Mouse (Mus musculus) CH12.LX (cell line): ENCODE measurements around the gene Hoxb5. TPM values are rescaled to one million over a fixed set of nuclear protein-coding genes. Genes with fewer than 3 reads are reported as not detected.

ENCODE experiments used
- DNase-seq: peaks from one replicate; pipeline ENCODE4 v3.0.0-alpha.2; 2013; ENCODE audit errors: extremely low read depth
- H3K27ac ChIP-seq: 2 replicates; pipeline ENCODE4 v1.5.1; 2012; ENCODE audit warnings: low read depth, mild to moderate bottlenecking, control low read depth, moderate library complexity; ENCODE audit not compliant: insufficient read depth
- H3K27me3 ChIP-seq: replicated peaks from 2 replicates; pipeline ENCODE3; 2012; ENCODE audit warnings: inconsistent platforms
- H3K36me3 ChIP-seq, 2 experiments: replicated peaks in 1 of 2; 2 replicates each; pipeline versions ENCODE3 to v1.6.1; 2012; ENCODE audit warnings: inconsistent platforms in 1 of 2, low read length in 1 of 2, mild to moderate bottlenecking in 1 of 2, mixed read lengths in 1 of 2, moderate library complexity in 1 of 2; ENCODE audit not compliant: control insufficient read depth in 1 of 2, insufficient read depth in 1 of 2
- H3K4me1 ChIP-seq, 2 experiments: 2 replicates each; pipeline ENCODE4 v1.6.1; 2012; ENCODE audit warnings: inconsistent platforms in 1 of 2, moderate library complexity in 1 of 2; ENCODE audit not compliant: insufficient read depth in 2 of 2, control insufficient read depth in 1 of 2
- H3K4me2 ChIP-seq: 2 replicates; pipeline ENCODE4 v1.6.1; 2012; ENCODE audit warnings: low read depth, mild to moderate bottlenecking, control low read depth; ENCODE audit not compliant: poor library complexity, insufficient read depth, severe bottlenecking
- H3K4me3 ChIP-seq, 3 experiments: fragments of 150-350 bp in 1 of 3; sonication (generic) in 1 of 3; replicated peaks in 1 of 3; 2 replicates each; pipeline versions ENCODE3 to v1.5.1; 2011 to 2012; ENCODE audit warnings: low read depth in 2 of 3, low read length in 2 of 3, mild to moderate bottlenecking in 2 of 3, moderate library complexity in 2 of 3, control low read depth in 1 of 3, improper control_type of control experiment in 1 of 3, inconsistent platforms in 1 of 3, mixed read lengths in 1 of 3; ENCODE audit not compliant: poor library complexity in 1 of 3
- H3K79me2 ChIP-seq: replicated peaks from 2 replicates; pipeline ENCODE4 v1.6.1; 2012; ENCODE audit warnings: mild to moderate bottlenecking, moderate library complexity; ENCODE audit not compliant: control insufficient read depth, poor library complexity, insufficient read depth, severe bottlenecking; ENCODE audit errors: extremely low read depth
- H3K9ac ChIP-seq: 2 replicates; pipeline ENCODE4 v1.6.1; 2012; ENCODE audit warnings: low read depth, mild to moderate bottlenecking, control low read depth, moderate library complexity; ENCODE audit not compliant: insufficient read depth
- H3K9me3 ChIP-seq: replicated peaks from 2 replicates; pipeline ENCODE3; 2012; ENCODE audit warnings: low read length, inconsistent platforms, mixed read lengths
- BHLHE40 ChIP-seq: IDR thresholded peaks from 2 replicates; pipeline ENCODE4 v1.6.1; 2011; ENCODE audit warnings: mild to moderate bottlenecking, low read depth, low read length, improper control_type of control experiment
- CHD1 ChIP-seq: IDR thresholded peaks from 2 replicates; pipeline ENCODE4 v1.6.1; 2012; ENCODE audit warnings: low read depth, low read length, improper control_type of control experiment, inconsistent platforms
- CHD2 ChIP-seq: IDR thresholded peaks from 2 replicates; pipeline ENCODE4 v1.6.1; 2011; ENCODE audit warnings: low read length, improper control_type of control experiment
- EP300 ChIP-seq: IDR thresholded peaks from 2 replicates; pipeline ENCODE4 v1.6.1; 2011; ENCODE audit warnings: low read length, improper control_type of control experiment
- ETS1 ChIP-seq: conservative IDR thresholded peaks from 2 replicates; pipeline ENCODE4 v1.6.1; 2012; ENCODE audit warnings: low read depth, mild to moderate bottlenecking, inconsistent platforms, low read length, improper control_type of control experiment, moderate library complexity
- HCFC1 ChIP-seq: IDR thresholded peaks from 2 replicates; pipeline ENCODE4 v1.6.1; 2012; ENCODE audit warnings: low read depth, mild to moderate bottlenecking, inconsistent platforms, low read length, improper control_type of control experiment
- KAT2A ChIP-seq: IDR thresholded peaks from 2 replicates; pipeline ENCODE4 v1.6.1; 2012; ENCODE audit warnings: low read length, improper control_type of control experiment, inconsistent platforms; ENCODE audit not compliant: insufficient replicate concordance
- MAFK ChIP-seq: IDR thresholded peaks from 2 replicates; pipeline ENCODE4 v1.6.1; 2011; ENCODE audit warnings: low read length, improper control_type of control experiment; ENCODE audit not compliant: insufficient replicate concordance
- MAX ChIP-seq: IDR thresholded peaks from 2 replicates; pipeline ENCODE4 v1.6.1; 2011; ENCODE audit warnings: low read length, improper control_type of control experiment
- MEF2A ChIP-seq: IDR thresholded peaks from 2 replicates; pipeline ENCODE4 v1.6.1; 2014; ENCODE audit warnings: low read depth, mild to moderate bottlenecking, inconsistent platforms, low read length, improper control_type of control experiment, borderline replicate concordance
- NELFE ChIP-seq: IDR thresholded peaks from 2 replicates; pipeline ENCODE4 v1.6.1; 2011; ENCODE audit warnings: low read depth, low read length, improper control_type of control experiment
- NRF1 ChIP-seq: IDR thresholded peaks from 2 replicates; pipeline ENCODE4 v1.6.1; 2014; ENCODE audit warnings: low read depth, mild to moderate bottlenecking, inconsistent platforms, low read length, improper control_type of control experiment, moderate library complexity
- POLR2AphosphoS2 ChIP-seq: IDR thresholded peaks from 2 replicates; pipeline ENCODE4 v1.6.1; 2011; ENCODE audit warnings: low read depth, low read length, improper control_type of control experiment
- RCOR1 ChIP-seq: conservative IDR thresholded peaks from 2 replicates; pipeline ENCODE4 v1.6.1; 2012; ENCODE audit warnings: low read depth, mild to moderate bottlenecking, inconsistent platforms, low read length, improper control_type of control experiment
- SMC3 ChIP-seq: IDR thresholded peaks from 2 replicates; pipeline ENCODE4 v1.6.1; 2011; ENCODE audit warnings: low read depth, low read length, improper control_type of control experiment
- USF1 ChIP-seq: IDR thresholded peaks from 2 replicates; pipeline ENCODE4 v1.6.1; 2014; ENCODE audit warnings: low read depth, mild to moderate bottlenecking, inconsistent platforms, low read length, improper control_type of control experiment
- dilution Hi-C: fragments of 300-500 bp; cut with MboI; formaldehyde crosslinking; loops from 2 replicates; pipeline ENCODE4 v1.14.3; 2020; ENCODE audit warnings: low sequenced_read_pairs; ENCODE audit not compliant: extremely low pct_unique_long_range_greater_than_20kb, extremely low pct_ligation_motif_present
- in situ Hi-C: fragments of 300-500 bp; cut with MboI; formaldehyde crosslinking; loops from 3 replicates; pipeline ENCODE4 v1.14.3; 2019; ENCODE audit warnings: low sequenced_read_pairs, low pct_ligation_motif_present, low pct_unique_long_range_greater_than_20kb, mixed read lengths
- polyA plus RNA-seq: library from polyadenylated mRNA; unstranded; fragments of >175 nt; gene quantifications from 2 replicates; pipeline ENCODE4 v1.2.1, GENCODE M21; 2012; ENCODE audit warnings: low read depth; ENCODE audit not compliant: insufficient read length
- total RNA-seq, 2 experiments: library from RNA; depleted of rRNA; stranded (reverse); fragments of 300-350 nt in 1 of 2; fragments of >200 nt in 1 of 2; gene quantifications; 2 replicates each; pipeline ENCODE4 v1.2.3; 2012 to 2014

Gene Hoxb5
- total and polyA plus RNA-seq, 3 experiments = 0.08 to 0.13 TPM; not detected in 1

GRCm38 (mm10) chr11:96315344-96315681, 12.2 kb downstream of the Hoxb5 start:
- Histone ChIP-seq H3K36me3 (peaks cover 0 to 3% of the 10 kb centered on the region in 2 experiments), H3K27me3 (peaks cover 45% of the 10 kb centered on the region), H3K79me2 (no peaks in the 10 kb centered on the region), H3K9me3 (no peaks in the 10 kb centered on the region), H3K4me2 (no peak overlapping the region), H3K9ac (no peak overlapping the region), H3K4me1 (peaks cover 4 to 28% of the 10 kb centered on the region in 2 experiments; a peak in 2 of 4 replicates), H3K27ac (no peak overlapping the region), H3K4me3 (no peak overlapping the region)
- in situ Hi-C loops = loop anchor here (25.0 kb wide), 1 partner anchor 222 kb away; no protein-coding TSS in a partner anchor
- DNase-seq = no peak
- TF ChIP-seq MAFK = no peak
- dilution Hi-C loops = no loop called here

DNA sequence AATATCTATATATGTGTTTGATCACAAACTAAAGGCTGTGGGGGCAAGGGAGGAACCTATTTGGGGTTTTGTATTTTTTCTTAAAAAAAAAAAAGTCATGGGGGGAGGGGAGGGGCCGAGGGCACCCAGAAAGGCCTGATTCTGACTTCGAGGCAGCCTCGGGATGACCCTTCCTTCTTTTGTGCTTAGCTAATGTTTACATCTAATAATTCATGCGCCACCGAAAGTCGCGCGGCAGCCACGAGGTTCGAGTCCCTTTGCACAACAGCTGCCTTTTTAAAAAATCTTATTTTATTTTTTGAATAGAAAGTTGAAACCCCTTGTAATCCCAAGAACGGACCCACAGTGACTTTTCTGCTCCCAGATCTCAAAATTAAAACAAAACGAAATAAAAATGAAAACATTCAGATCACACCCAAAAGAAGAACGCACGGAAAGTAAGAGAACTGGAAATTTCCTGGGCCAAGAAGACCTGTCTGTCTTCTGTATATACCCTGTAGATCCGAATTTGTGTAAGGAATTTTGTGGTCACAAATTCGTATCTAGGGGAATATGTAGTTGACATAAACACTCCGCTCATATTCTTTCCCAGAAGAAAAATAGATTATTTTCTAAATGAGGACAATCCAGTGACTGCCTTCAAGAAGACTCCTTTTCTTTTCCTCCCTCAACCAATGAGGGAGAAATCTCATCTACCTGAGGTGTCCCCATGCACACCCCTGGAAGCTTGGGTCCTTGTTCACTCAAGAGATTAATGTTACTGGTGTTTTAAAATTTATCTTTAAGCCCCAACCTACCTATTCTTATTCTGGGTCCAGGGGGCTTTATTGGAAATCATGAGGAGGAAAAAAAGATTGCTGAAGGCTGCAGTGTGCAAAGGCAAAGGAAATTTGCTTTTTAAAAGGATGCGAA, 13.8 kb downstream of the Hoxb5 start:
- no peak for DNase-seq
- in situ Hi-C loops = loop anchor here (25.0 kb wide), 1 partner anchor 220 kb away; no protein-coding TSS in a partner anchor
- peaks cover 38% of the 10 kb centered on the region for H3K27me3 ChIP-seq
- no peak overlapping the region for H3K27ac ChIP-seq
- H3K4me1 ChIP-seq = peaks cover 4 to 16% of the 10 kb centered on the region in 2 experiments; a peak in 2 of 4 replicates
- H3K36me3 ChIP-seq = peaks cover 0 to 11% of the 10 kb centered on the region in 2 experiments
- TF ChIP-seq NRF1 (no peak), CHD2 (no peak), HCFC1 (no peak), EP300 (no peak), ETS1 (no peak), BHLHE40 (no peak), POLR2AphosphoS2 (no peak), NELFE (no peak), CHD1 (no peak), RCOR1 (no peak), KAT2A (no peak), USF1 (no peak), MEF2A (no peak), SMC3 (no peak), MAX (no peak)
- dilution Hi-C loops = no loop called here
- no peak overlapping the region for H3K9ac ChIP-seq
- H3K4me3 ChIP-seq = no peak overlapping the region
- no peaks in the 10 kb centered on the region for H3K79me2 ChIP-seq
- H3K9me3 ChIP-seq = no peaks in the 10 kb centered on the region
- H3K4me2 ChIP-seq = no peak overlapping the region
